Mouse (Mus musculus) midbrain, embryonic 14.5 days (tissue): ENCODE measurements around the gene Kcng1. TPM values are rescaled to one million over a fixed set of nuclear protein-coding genes. Genes with fewer than 3 reads are reported as not detected.

Experiments used
- ATAC-seq: fragments of 200-750 bp; cut with Nextera tagmentation; 2 replicates; pipeline ENCODE4 v1.8.0; 2017; ENCODE audit warnings: moderate number of reproducible peaks, moderate library complexity; ENCODE audit not compliant: low FRiP score, low TSS enrichment
- DNase-seq: peaks from one replicate; pipeline ENCODE4 v3.0.0-alpha.2; 2015
- H3K27ac ChIP-seq: fragments of 300-500 bp; sonication (generic); replicated peaks from 2 replicates; pipeline ENCODE4 v1.5.1; 2014; ENCODE audit warnings: mild to moderate bottlenecking, low read depth, low read length, moderate library complexity
- H3K27me3 ChIP-seq: fragments of 300-500 bp; sonication (generic); 2 replicates; pipeline ENCODE4 v1.6.1; 2014; ENCODE audit warnings: low read length, control low read depth, mixed read lengths; ENCODE audit not compliant: control insufficient read depth, insufficient read depth
- H3K36me3 ChIP-seq: fragments of 300-500 bp; sonication (generic); 2 replicates; pipeline ENCODE4 v1.6.1; 2014; ENCODE audit warnings: low read length, control low read depth; ENCODE audit not compliant: control insufficient read depth, insufficient read depth
- H3K4me1 ChIP-seq: fragments of 300-500 bp; sonication (generic); 2 replicates; pipeline ENCODE4 v1.6.1; 2014; ENCODE audit warnings: mild to moderate bottlenecking, antibody characterized with exemption, low read length, control low read depth; ENCODE audit not compliant: control insufficient read depth, insufficient read depth
- H3K4me2 ChIP-seq: fragments of 300-500 bp; sonication (generic); 2 replicates; pipeline ENCODE4 v1.6.1; 2014; ENCODE audit warnings: mild to moderate bottlenecking, low read length, moderate library complexity
- H3K4me3 ChIP-seq: fragments of 300-500 bp; sonication (generic); replicated peaks from 2 replicates; pipeline ENCODE4 v1.5.1; 2014; ENCODE audit warnings: low read depth, low read length
- H3K9ac ChIP-seq: fragments of 300-500 bp; sonication (generic); replicated peaks from 2 replicates; pipeline ENCODE4 v1.6.1; 2014; ENCODE audit warnings: mild to moderate bottlenecking, low read length, moderate library complexity
- H3K9me3 ChIP-seq: fragments of 300-500 bp; sonication (generic); 2 replicates; pipeline ENCODE4 v1.6.1; 2016; ENCODE audit warnings: low read length, control low read depth, mixed read lengths; ENCODE audit not compliant: control insufficient read depth
- WGBS: fragments of 180-500 bp; shearing (Covaris S2); extraction: QIAGEN DNeasy Blood & Tissue Kit; methylation state at CpG from one replicate; pipeline ENCODE4 v1.1.7; 2014; 5-methylcytosine and 5-hydroxymethylcytosine counted together
- polyA plus RNA-seq: library from polyadenylated mRNA; unstranded; fragments of >200 nt; fragmentation: Nextera tagmentation; extraction: Ambion mirVana; gene quantifications from 2 replicates; pipeline ENCODE4 v1.2.1, GENCODE M21; 2014

Gene Kcng1
- polyA plus RNA-seq, 1 experiment from 2014 or later, result 3.0 TPM

- H3K4me3 ChIP-seq, result peak overlapping the region; percentile 43
- ATAC-seq, result no peak; the same call in 1 of the 2 replicates
- no peaks in the 10 kb centered on the region for H3K36me3 ChIP-seq
- no peak overlapping the region for H3K27ac ChIP-seq
- WGBS, result under 1% methylated on average over 77 of the region's 82 CpGs
- DNase-seq, result peak; percentile 65
- peak overlapping the region; percentile 38 for H3K9ac ChIP-seq
- peaks cover 35% of the 10 kb centered on the region for H3K27me3 ChIP-seq
- peaks cover 7% of the 10 kb centered on the region for H3K4me1 ChIP-seq
- peak overlapping the region; percentile 74 for H3K4me2 ChIP-seq
- peaks cover 7% of the 10 kb centered on the region; the same call in 1 of the 2 replicates for H3K9me3 ChIP-seq
Measured at GRCm38 (mm10) chr2:168280729-168281581, 581 bp downstream of the Kcng1 start.

DNA sequence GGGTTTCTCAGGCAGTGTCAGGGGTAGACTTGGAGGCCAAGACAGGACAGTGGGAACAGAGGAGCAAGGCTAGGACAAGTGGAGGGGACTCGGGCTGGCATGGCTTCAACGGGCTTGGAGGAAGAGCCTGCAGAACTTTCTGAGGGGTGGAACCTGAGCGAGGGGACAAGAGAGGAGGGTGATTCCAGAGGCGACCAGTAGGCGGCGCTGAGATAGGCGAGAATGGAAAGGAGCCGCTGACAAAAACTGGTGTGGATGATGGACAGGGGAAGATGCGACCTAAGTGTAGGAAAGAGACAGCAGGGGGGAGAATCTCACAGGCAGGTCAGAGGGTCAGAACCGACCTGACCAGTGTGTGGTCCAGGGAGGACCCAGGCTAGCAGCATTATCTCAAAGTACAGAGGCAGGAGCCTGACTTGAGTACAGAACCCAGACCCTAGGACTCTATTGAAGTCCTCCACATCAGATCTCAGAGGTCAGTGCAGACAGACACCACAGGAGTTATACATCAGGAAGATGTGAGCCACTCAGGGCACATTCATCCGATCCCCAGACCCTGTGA is 7.1 kb downstream of the Kcng1 start:
- WGBS, result 13% methylated on average over 11 of the region's 11 CpGs
- ATAC-seq, result no peak

DNA sequence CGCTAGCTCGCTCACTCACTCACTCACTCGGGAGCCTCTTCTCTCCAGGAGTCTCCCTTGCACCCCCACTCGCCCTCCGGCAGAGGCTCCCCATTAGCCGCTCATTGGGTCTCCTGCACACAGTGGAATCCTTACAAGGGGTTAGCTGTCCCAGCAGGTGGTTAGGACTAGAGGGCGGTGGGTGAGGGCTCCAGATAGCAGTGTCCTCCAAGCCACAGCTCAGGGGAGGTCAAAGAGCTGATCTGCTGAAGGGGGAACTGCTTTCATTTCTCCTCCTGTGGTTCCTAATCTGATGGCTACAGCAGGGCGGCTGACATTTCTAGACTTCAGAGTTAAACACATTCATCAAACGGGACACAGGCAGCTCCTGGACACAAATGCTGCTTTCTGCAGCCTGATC is 8.1 kb downstream of the Kcng1 start:
- 53% methylated on average over 9 of the region's 9 CpGs for WGBS
- H3K9me3 ChIP-seq, result no peaks in the 10 kb centered on the region
- DNase-seq (no peak), ATAC-seq (no peak)
- H3K27ac ChIP-seq, result no peak overlapping the region
- no peak overlapping the region for H3K4me3 ChIP-seq
- H3K36me3 ChIP-seq, result no peaks in the 10 kb centered on the region
- H3K27me3 ChIP-seq, result no peaks in the 10 kb centered on the region
- H3K9ac ChIP-seq, result no peak overlapping the region
- no peaks in the 10 kb centered on the region for H3K4me1 ChIP-seq
- no peak overlapping the region for H3K4me2 ChIP-seq

More for the DNA sequence above, 7.1 kb downstream of the Kcng1 start:
- DNase-seq, result peak; percentile 79
- Histone ChIP-seq H3K27me3 (peaks cover 3% of the 10 kb centered on the region), H3K9ac (no peak overlapping the region), H3K4me2 (no peak overlapping the region), H3K27ac (no peak overlapping the region), H3K4me1 (no peaks in the 10 kb centered on the region), H3K4me3 (no peak overlapping the region), H3K9me3 (no peaks in the 10 kb centered on the region), H3K36me3 (no peaks in the 10 kb centered on the region)

GRCm38 (mm10) chr2:168268033-168268432 is 13.5 kb downstream of the Kcng1 start:
- H3K27me3 ChIP-seq, result no peaks in the 10 kb centered on the region
- H3K4me1 ChIP-seq, result no peaks in the 10 kb centered on the region
- no peak overlapping the region for H3K9ac ChIP-seq
- H3K27ac ChIP-seq, result no peak overlapping the region
- WGBS, result 42% methylated on average over 7 of the region's 7 CpGs
- H3K36me3 ChIP-seq, result no peaks in the 10 kb centered on the region
- no peaks in the 10 kb centered on the region for H3K9me3 ChIP-seq
- ATAC-seq, result no peak
- no peak overlapping the region for H3K4me2 ChIP-seq
- peak; percentile 54 for DNase-seq
- H3K4me3 ChIP-seq, result no peak overlapping the region

- 94% methylated on average over 10 of the region's 10 CpGs for WGBS
- no peak for ATAC-seq
- no peak overlapping the region for H3K4me3 ChIP-seq
- H3K9me3 ChIP-seq, result no peaks in the 10 kb centered on the region
- no peaks in the 10 kb centered on the region for H3K36me3 ChIP-seq
- H3K27ac ChIP-seq, result no peak overlapping the region
- no peak for DNase-seq
- no peak overlapping the region for H3K4me2 ChIP-seq
- H3K27me3 ChIP-seq, result no peaks in the 10 kb centered on the region
- H3K4me1 ChIP-seq, result no peaks in the 10 kb centered on the region
- no peak overlapping the region for H3K9ac ChIP-seq
Measured at GRCm38 (mm10) chr2:168260900-168261299, 20.6 kb downstream of the Kcng1 start.

- no peaks in the 10 kb centered on the region for H3K4me1 ChIP-seq
- ATAC-seq, result no peak
Measured at GRCm38 (mm10) chr2:168260124-168260523, 21.4 kb downstream of the Kcng1 start.

GRCm38 (mm10) chr2:168259046-168259445 is 22.5 kb downstream of the Kcng1 start:
- 89% methylated on average over 8 of the region's 8 CpGs for WGBS
- H3K36me3 ChIP-seq, result no peaks in the 10 kb centered on the region
- DNase-seq (no peak), ATAC-seq (no peak)
- H3K4me3 ChIP-seq, result no peak overlapping the region
- no peak overlapping the region for H3K4me2 ChIP-seq
- no peaks in the 10 kb centered on the region for H3K9me3 ChIP-seq
- no peaks in the 10 kb centered on the region for H3K27me3 ChIP-seq
- H3K4me1 ChIP-seq, result no peaks in the 10 kb centered on the region
- H3K9ac ChIP-seq, result no peak overlapping the region
- H3K27ac ChIP-seq, result no peak overlapping the region

More at GRCm38 (mm10) chr2:168260124-168260523, 21.4 kb downstream of the Kcng1 start:
- no peaks in the 10 kb centered on the region for H3K9me3 ChIP-seq
- 96% methylated on average over 3 of the region's 3 CpGs for WGBS
- H3K27ac ChIP-seq, result no peak overlapping the region
- no peak overlapping the region for H3K9ac ChIP-seq
- no peak overlapping the region for H3K4me3 ChIP-seq
- no peak for DNase-seq
- H3K27me3 ChIP-seq, result no peaks in the 10 kb centered on the region
- no peak overlapping the region for H3K4me2 ChIP-seq
- H3K36me3 ChIP-seq, result no peaks in the 10 kb centered on the region

- no peak overlapping the region for H3K27ac ChIP-seq
- H3K4me2 ChIP-seq, result no peak overlapping the region
- WGBS, result 88% methylated on average over 4 of the region's 4 CpGs
- no peak for ATAC-seq
- no peaks in the 10 kb centered on the region for H3K27me3 ChIP-seq
- no peak for DNase-seq
- H3K9ac ChIP-seq, result no peak overlapping the region
- no peaks in the 10 kb centered on the region for H3K4me1 ChIP-seq
- H3K36me3 ChIP-seq, result no peaks in the 10 kb centered on the region
- H3K4me3 ChIP-seq, result no peak overlapping the region
- H3K9me3 ChIP-seq, result no peaks in the 10 kb centered on the region
Measured at GRCm38 (mm10) chr2:168257188-168257587, 24.3 kb downstream of the Kcng1 start.

DNA sequence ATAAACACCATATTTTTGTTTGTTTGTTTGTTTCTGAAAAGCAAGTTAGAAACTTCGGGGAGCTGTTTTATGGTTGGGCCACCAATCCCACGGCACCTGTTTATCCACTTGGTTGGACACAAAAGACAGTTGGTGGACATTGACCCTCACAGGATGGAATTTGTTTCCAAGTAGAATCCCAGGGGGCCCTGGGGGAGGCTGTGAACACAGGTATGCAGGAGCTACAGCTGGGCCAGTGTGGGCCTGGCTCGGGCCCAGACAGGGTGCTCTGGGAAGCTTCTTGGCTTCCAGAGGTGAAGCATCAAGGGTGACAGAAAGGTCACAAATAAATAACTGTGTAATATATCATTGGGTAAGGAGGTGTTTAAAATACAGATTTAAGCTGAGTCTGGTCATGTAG is 25.0 kb downstream of the Kcng1 start:
- 85% methylated on average over 3 of the region's 3 CpGs for WGBS

More for the DNA sequence above, 25.0 kb downstream of the Kcng1 start:
- Histone ChIP-seq H3K27me3 (no peaks in the 10 kb centered on the region), H3K9me3 (no peaks in the 10 kb centered on the region), H3K4me2 (no peak overlapping the region), H3K27ac (no peak overlapping the region), H3K36me3 (no peaks in the 10 kb centered on the region), H3K4me1 (no peaks in the 10 kb centered on the region), H3K4me3 (no peak overlapping the region), H3K9ac (no peak overlapping the region)
- DNase-seq (no peak), ATAC-seq (no peak)
